Mouse (Mus musculus) spleen, adult 2 months (tissue): ENCODE results near the gene Sema5a.

ENCODE experiments used
- CTCF ChIP-seq: fragments of 200-500 bp; IDR thresholded peaks from 2 replicates; pipeline ENCODE4 v1.5.1; 2011; ENCODE audit warnings: mild to moderate bottlenecking, inconsistent platforms; ENCODE audit not compliant: insufficient read depth, insufficient read length, insufficient replicate concordance; ENCODE audit errors: extremely low read depth
- POLR2A ChIP-seq: fragments of 200-500 bp; IDR thresholded peaks from 2 replicates; pipeline ENCODE4 v1.6.1; 2011; ENCODE audit warnings: low read depth, low read length, inconsistent platforms

DNA sequence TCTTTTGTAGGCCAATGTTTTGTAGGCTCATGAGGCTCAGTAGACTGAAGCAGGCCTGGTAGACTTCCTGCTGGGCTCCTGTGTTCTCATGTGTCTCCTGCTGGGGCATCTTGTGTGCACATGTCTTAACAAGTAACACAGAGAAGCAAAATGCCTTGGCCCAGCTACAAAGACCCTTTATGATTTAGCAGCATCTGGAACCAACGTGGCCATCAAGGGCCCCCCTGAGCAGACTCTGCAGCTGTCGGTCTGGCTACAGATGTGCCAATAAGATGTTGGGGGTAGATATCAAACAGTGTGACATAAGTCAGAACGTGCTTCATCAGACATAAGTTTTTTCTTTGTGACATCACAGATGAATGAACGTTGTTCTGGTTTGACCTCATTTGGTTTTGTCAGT, 123.2 kb downstream of the Sema5a start:
- no peak for TF ChIP-seq POLR2A
- no peak for TF ChIP-seq CTCF
